Mouse (Mus musculus) neural tube, embryonic 10.5 days (tissue): ENCODE results near the gene Palmd.
A peak's percentile ranks its signal among the peaks of the same experiment; 100 is the strongest.

Source experiments
- DNase-seq: peaks from one replicate; pipeline ENCODE4 v3.0.0-alpha.2; 2017; ENCODE audit warnings: low spot score; ENCODE audit errors: extremely low spot score

Gene Palmd

DNA sequence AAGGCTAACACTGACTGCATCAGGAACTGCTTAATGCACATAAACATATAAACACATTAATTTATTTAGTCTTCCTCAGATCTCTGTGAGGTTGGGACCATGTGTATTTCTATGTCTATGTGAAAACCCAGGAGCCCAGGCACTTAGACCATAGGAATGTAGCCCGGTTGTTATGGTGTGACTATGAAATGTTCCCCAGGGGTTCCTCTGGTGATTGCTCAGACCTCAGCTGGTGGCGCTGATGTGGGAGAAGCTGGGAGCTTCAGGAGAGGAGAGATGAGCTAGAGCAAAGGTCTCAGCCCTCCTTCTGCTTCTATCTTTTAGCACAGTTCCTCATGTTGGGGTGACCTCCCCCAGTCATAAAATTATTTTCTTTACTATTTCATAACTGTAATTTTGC is 8.4 kb downstream of the Palmd start:
- DNase-seq, result no peak

DNA sequence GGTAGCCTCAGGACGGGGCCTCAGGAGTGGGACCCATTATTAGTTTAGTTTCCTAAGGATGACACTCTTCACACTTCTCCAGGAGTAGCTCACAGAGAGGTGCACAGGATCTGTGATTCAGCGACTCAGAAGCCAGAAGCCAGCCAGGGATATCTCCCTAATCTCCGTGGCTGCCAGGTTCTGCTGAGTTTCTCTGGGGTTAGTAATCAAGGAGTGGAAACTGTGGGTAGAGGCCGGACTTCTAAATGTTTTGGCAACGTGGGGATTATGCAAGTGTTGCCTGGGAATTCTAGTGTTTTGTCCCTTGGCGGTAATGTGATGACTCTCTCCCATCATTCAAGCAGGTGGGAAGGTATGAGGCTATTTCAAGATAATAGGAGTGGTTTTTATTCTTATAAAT is 13.7 kb downstream of the Palmd start:
- DNase-seq, result no peak

DNA sequence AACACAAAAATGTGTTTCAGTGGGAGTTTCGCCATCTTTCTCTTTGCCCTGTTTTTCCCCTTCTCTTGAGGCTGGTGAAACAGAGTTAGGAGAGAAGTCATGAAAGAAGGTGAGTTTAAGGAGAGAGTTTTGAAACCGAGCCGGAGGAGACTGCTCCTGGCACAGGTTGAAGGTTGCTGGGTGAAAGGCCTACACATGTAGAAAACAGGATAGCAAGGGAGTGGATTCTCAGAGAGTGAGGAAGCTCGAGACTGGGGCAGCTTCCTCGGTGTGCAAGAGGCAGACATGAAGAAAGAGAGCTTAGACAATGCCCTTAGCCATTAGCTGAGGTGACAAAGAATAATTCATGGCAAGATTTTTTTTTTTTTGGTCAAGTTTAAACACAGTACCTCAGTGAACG is 15.4 kb downstream of the Palmd start:
- no peak for DNase-seq

DNA sequence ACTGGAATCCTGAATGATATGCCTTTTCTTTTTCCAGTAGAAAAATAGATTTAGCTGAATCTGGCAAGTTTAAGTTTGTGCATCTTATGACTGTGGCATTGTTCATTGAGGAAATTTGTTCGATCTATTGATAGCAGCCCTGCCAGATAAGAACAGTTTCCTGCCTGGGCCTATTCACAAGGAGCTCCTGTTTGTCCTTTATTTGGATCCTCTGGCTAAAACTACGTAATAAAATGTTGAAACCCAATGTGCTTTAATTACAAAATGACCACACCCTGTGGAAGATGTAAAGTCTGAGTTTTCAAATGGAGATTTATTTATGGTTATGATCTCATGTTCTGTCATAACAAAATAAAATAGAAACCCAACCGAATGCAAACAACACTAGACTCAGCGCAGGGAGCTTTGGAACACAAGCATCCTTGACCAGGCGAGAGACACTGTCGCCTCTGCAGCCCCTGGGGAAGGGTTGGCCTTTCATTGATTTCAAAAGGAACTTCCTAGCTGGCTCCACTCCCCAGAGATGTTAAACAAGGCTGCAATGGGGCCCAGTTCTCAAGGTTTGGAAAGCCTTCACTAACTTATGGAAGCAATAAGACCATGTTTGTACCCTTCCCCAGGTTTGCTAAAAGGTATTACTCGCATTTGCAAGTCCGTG is 16.4 kb downstream of the Palmd start:
- DNase-seq, result no peak

DNA sequence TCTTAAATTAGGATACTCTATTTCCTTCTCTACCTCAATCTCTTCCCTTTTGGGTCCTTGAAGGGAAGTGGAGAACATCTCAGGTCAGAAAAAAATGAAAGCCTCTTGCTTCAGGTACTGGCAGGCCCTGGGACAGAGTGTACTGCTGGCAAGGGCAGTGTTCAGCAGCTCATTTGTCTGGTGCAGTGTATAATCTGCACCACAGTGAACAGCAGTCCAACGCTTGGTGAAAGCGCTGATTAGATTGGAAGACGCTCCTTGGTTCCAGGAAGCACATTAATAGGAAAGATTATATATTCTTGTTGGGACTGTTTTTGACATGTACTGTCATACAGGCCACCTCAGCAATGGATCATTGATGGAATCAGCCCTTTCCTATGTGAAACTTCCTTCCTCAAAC is 17.3 kb downstream of the Palmd start:
- no peak for DNase-seq

DNA sequence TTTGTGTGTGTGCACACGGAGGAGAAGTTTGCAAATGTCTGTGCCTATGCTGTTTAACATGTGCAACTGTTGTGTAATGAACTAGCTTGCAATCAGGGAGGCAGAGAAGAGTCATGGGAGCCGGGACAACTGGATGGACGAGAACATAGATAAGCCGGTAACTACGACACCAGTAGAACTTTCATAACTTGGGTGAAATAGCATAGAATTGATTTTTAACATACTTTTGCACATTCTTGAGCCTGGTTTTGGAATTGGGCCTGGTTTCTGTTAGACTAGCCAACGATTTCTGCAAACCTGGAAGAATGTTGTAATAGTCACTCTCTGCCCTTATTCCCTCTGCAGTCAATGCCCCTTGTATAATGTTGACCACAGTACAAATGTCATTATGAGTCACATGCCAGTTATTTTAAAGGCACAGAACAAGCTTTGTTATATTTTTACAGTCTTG is 18.1 kb downstream of the Palmd start:
- DNase-seq, result no peak

DNA sequence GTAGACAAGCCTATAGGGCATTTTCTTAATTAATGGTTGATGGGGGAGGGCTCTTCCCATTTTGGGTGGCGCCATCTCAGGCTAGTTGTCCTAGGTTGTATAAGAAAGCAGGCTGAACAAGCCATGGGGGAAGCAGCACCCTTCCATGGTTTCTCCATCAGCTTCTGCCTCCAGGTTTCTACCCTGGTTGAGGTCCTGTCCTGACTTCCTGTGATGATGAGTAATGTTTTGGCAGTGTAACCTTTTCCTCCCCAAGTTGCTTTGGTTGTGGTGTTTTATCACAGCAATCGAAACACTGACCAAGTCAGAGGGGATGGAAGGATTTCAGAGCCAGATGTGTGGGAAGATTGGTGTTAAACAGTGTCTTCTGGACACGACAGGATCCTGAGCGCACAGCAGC is 22.3 kb downstream of the Palmd start:
- no peak for DNase-seq

DNA sequence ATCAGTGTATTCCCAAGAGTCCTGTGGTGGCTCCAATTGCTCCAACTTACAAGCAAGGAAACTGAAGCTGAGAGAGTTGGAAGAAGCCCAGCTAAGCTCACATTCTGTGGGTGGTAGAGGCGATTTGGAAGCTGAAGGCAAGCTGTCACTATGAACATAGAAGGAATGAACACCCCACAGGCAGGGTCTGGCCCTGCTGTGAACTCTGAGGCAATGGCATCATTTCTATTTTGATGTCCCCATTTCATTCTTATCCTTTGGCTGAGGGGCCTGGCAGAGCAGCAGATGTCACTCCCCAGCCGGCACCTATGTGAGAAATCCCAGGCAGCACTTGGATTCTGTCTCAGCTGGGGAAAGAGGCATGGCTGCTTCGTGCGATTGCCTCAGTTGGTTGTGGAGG is 25.4 kb downstream of the Palmd start:
- DNase-seq, result no peak

DNA sequence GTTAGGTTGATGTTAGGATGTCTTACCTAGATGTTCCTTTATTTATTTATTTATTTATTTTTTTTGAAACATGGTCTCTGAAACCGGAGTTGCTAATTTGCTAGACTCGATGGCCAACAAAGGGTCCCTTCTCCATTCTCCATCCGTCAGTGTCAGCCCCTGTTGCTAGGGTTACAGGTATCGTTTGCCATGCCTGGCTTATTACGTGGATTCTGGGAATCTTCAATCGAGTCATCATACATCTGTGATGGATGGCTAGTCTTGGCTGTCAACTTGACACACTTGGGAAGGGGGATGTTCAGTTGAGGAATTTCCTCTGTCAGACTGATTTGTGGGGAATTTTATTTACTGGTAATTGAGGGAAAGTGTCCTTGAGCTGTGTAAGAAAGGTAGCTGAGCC is 26.0 kb downstream of the Palmd start:
- DNase-seq, result no peak

DNA sequence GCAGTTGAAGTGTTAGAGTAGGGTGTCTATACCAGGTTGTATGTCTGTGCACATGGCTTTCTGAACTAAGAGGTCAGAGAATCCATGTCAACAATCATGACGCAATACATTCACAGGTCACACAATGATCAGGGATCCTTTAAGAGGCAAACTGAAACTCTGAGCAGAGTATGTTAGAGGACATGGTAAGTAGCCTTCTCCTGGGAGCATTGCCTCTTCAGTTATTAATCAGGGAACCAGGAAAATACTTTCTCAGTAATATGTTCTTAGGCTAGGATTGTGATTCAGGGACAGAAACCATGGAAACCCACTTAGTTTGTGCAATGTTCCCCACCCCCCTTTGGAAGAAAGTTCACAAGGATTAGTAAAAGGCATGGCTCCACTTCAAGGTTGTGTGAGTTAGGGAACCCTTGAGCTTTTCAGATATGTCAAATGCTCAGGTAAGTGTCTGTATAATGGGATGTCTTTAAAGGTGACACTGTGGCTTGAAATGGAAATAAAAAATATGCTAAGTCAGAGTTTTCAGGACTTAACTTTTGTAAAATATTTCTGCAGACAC is 27.1 kb downstream of the Palmd start:
- no peak for DNase-seq

DNA sequence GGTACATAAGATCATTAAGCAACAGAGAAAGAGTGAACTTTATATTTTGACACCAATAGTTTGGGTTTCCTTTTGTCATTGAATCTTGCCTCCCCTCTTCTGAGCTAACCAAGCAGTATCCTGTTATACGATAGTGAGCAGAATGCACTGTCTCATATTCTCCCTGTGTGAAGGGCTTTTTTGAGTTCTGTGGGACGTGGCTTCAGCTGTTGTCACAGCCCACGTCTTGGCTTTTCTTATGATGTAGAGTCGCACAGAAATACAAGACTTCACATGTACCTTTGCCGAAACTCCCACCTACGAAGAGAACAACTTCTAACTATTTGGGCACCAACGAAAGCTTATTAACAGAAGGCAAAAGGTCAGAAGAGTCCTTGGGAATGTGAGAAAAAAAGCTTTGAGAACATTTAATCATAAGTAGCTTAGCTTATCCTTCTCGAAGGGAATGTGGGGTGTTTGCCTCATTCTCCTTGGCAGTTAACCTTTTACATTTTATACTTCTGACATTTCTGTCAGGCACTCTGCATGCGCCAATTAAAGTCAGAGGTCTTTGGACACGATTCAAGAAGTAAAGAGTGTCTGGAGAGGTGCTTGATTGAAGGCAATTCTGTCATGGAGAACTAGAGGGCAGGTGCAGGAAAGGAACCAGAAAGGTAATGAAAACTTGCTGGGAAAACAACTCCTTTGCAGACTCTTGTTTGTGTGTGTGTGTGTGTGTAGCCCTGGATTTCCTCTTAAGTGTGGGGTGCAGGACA is 27.8 kb downstream of the Palmd start:
- DNase-seq, result no peak

DNA sequence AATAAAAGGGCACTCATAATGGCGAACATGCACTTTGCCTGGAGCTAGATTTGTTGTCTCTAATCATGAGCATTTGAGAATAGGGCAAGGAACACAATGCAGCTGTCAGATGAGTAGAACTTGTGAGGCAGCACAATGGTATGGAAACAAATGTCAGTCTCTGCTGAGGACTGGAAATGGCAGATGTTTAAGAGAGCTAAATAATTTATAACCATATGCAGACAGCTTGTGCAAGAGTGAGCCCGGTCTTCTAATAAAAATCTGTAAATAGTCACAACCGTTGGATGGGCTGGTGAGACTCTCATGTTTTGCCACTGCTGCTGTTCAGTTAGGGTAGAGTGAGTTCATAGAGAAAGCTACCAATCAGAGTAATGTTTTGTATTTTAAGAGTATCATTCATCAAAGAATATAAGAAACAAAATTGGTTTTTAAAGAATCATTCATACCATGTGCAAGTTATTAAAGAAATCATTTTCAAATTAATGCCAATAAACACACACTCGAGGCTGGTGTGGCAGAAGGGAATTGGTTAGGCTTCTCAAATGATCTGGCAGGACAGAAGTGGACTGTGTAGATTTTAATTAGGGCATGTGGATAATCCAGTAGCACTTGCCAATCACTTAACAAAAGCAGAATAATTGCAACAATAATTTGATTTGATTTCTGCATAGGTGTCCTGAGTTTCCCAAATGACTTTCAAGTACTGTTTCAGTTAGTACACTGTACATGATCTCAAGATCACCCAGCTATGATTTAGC is 31.7 kb downstream of the Palmd start:
- no peak for DNase-seq

DNA sequence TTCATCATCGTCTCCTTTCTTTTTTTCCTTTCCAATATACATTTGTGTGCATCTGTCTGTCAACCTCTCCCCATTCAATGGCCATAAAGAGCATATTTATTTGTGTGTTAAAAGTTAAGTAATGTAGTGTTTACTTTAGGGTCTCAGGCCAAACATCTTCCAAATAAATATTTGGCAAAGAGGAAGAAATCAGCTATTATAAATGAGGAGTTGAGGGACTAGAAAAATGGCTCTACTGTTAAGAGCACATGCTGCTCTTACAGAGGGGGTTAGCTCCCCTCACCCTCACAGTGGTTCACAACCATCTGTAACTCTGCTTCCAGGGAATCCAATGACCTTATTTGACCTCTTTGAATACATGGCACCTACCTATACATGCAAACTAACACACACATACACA is 35.6 kb downstream of the Palmd start:
- no peak for DNase-seq

DNA sequence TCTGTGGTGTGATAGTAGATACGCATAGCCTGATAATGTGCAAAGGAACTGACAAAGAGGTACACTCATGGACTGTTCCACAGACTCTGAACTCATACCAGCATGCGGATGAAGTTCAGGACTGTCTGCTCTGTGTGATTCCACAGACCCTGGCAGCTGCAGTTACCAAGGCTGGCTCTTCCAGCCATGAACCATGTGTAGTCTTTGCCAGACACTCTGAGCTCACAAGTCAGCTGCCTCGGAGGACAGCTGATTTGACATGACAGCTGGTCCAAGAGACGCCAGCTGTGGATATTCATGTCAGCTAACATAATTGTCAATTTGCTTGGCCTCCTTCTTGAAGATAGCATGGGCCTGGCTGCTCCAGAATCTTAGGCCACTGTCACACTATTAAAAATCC is 39.8 kb downstream of the Palmd start:
- DNase-seq, result no peak

DNA sequence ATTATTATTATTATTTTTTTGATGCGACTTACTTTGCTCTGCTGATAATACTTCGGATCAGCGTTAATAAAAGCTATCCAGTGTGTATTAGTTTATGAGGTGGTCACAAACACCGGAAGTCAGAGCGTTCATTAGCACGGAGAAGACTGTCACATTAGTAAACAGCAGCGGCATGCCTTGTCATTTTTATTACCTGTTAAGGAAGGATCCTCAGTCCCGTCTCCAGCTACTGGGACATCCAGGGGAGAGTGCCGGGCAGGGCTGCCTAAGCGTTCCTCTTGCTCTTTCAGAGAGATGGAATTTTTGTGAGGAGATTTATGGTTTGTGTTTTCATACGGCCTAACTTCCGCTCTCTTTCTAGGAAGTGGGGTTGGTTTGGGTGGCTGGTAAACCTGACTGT is 45.7 kb downstream of the Palmd start:
- no peak for DNase-seq

DNA sequence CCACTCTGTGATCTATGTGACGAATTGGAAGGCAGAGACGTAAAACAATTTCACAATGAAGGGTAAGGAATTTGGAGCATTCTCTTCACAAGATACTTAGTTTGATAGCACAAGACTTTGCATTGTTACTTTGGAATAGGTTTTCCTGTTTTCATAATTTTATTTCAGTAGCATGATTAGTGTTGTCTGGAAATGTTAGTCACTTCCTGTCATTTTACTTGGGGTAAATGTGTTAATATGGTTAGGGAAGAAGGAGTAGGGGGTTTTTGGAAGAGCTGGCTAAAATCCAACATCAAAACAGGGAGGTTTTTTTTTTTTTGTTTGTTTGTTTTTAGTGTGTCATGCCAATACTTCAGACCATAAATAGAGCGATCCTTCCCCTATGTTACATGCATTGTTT is 47.3 kb downstream of the Palmd start:
- DNase-seq, result no peak

DNA sequence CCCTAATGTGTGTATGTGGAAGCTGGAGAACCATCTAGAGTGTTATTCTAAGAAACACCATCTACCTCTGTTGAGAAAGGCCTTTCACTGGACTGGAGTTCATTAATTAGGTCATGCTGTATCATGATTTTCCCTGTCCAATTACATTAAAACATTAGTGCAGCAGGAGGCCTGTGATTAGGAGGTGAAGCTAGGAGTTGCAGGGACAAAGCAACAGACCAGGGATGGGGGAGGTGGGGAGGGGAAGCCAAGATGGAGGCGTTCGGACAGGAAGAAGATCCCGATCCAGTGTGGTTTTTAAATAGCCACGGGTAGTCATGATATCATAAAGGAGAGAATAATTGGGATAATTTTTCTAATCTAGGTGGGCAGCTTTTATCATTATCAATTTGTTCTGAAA is 51.8 kb downstream of the Palmd start:
- no peak for DNase-seq

DNA sequence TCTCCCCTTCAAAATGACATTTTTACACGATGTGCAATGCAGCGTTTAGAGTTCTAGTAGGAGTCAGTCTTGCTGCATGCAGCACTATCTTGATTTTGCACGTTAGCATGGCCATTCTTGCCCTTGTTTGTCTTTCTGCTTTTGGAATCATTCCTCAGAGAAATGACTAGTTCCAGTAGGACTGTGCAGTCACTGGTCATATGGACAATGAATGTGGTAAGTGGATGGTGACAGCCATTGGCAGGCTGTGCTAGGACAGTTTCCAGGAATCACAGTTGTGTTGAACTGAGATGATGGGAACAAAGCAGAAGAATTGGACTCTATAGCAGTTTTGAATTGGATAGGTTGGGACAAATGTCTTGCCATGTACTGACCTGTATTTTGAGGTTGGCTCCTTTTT is 53.9 kb downstream of the Palmd start:
- DNase-seq, result no peak

DNA sequence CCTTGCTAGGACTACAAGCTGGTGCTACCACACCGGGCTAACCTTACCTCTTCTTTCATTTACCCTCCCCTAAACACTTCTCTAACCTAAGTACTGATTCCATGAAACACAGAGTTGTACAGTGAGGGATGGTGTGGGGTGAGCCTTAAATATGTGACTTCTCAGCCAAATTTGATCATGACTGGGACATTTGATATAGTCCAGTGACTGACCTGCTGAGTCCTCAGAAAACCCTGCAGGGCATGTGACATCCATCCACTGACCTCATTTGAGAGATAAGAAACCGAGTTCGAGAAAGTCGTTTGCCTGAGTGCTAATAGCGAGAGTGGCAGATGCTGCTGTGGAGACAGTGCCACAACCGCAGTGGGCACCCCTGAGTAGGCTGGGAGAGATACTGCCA is 54.4 kb downstream of the Palmd start:
- DNase-seq, result no peak

DNA sequence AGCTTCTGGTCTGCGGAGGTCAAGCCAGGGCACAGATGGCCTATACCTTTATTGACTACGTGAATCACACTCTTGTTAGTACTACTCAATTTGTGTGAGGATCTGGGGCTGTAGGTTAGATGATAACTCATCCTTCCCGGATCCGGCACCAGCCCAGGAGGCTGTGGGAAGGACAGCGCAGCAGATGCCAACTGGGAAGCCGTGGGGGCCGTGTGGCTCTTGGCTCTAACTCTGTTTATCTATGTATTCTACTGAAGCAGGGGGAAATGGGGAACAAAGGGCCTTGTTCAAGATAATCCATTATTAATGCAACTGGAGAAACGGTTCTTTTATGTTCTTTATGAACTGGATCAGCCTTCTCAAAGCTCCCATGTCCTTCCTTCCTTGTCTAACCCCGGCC is 62.2 kb downstream of the Palmd start:
- no peak for DNase-seq

DNA sequence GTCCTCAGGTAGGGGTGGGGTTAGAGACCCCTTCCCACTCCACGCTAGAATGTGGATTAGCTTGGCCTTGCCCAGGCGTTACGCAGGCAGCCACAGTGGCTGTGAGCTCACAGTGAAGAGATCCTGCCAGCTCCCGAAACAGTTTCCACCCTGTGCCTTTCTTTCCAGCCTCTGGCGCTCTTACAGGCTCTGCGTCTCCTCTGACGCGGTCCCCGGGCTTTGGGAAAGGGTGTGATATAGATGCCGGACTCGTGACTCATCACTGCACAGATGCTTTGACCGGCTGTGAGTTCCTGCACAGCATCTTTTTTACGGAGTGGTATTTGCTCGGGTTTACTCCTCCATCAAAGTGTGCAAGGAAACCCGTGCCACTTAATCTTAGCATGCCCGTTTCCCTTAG is 62.9 kb downstream of the Palmd start:
- DNase-seq, result no peak

DNA sequence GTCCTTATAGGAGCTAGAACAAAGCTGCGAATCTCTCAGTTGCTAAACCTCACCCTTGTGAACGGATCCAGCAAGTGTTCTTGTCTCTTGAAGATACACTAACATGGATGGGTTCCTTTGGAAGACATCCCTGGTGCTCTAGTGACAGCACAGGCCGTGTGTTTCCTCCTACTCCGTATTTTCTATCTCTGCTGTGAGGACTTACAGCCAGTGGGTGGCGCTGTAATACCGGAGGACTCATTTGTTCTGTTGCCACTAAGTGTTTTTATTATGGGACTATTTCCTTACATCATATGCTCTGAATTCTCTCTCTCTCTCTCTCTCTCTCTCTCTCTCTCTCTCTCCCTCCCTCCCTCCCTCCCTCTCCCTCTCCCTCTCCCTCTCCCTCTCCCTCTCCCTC is 64.6 kb downstream of the Palmd start:
- peak; percentile 65 for DNase-seq
